In genomic region chr7:135451340-135451739, GRCm38 (mm10) we compare ENCODE assay signal across 44 mouse cellular contexts. TPM values are rescaled to one million over a fixed set of nuclear protein-coding genes. Genes with fewer than 3 reads are reported as not detected.
"Had no signal": no experiment of that assay in that cellular context is flagged by ENCODE, and none has a peak within 500 bp of the region (broad histone marks: within the 10 kb centered on the region; RNA-seq: fewer than 3 reads in every experiment).

No protein-coding gene starts in this region.

- H3K36me3 ChIP-seq: limb, embryonic 10.5 days; limb, embryonic 12.5 days; limb, embryonic 13.5 days; limb, embryonic 15.5 days; liver, embryonic 12.5 days; liver, embryonic 13.5 days; liver, embryonic 15.5 days; lung, embryonic 15.5 days; midbrain, embryonic 10.5 days; midbrain, embryonic 12.5 days; midbrain, embryonic 13.5 days; midbrain, embryonic 15.5 days; neural tube, embryonic 12.5 days had no signal

- DNase-seq: left cerebral cortex, postnatal 4 days; liver; liver, embryonic 13.5 days; liver, postnatal 0 days; lung, adult 18-20 months; lung, adult 2 months; lung, embryonic 14.5 days; lung, postnatal 10 days; lung, postnatal 14 days; lung, postnatal 36 days; lung, postnatal 4 days had no signal

- H3K9me3 ChIP-seq: limb, embryonic 10.5 days; limb, embryonic 12.5 days; limb, embryonic 13.5 days; limb, embryonic 15.5 days; liver, embryonic 12.5 days; liver, embryonic 13.5 days; liver, embryonic 15.5 days; lung, embryonic 15.5 days; megakaryocyte, embryonic 14.5 days; midbrain, embryonic 10.5 days; midbrain, embryonic 12.5 days; midbrain, embryonic 13.5 days; midbrain, embryonic 15.5 days; neural tube, embryonic 12.5 days had no signal

- H3K27ac ChIP-seq: left cerebral cortex, adult 2 months; limb, embryonic 10.5 days; limb, embryonic 12.5 days; limb, embryonic 13.5 days; limb, embryonic 15.5 days; liver, embryonic 12.5 days; liver, embryonic 13.5 days; liver, embryonic 14.5 days; liver, embryonic 15.5 days; lung, embryonic 15.5 days; macrophage; midbrain, embryonic 10.5 days; midbrain, embryonic 12.5 days; midbrain, embryonic 13.5 days; midbrain, embryonic 15.5 days; neural tube, embryonic 12.5 days had no signal

- H3K27me3 ChIP-seq: limb, embryonic 12.5 days; limb, embryonic 13.5 days; limb, embryonic 15.5 days; liver, embryonic 12.5 days; liver, embryonic 13.5 days; liver, embryonic 15.5 days; lung, embryonic 15.5 days; midbrain, embryonic 12.5 days; midbrain, embryonic 13.5 days; midbrain, embryonic 15.5 days had no signal

- H3K4me3 ChIP-seq: left cerebral cortex, adult 2 months; limb, embryonic 10.5 days; limb, embryonic 12.5 days; limb, embryonic 13.5 days; limb, embryonic 15.5 days; liver, embryonic 12.5 days; liver, embryonic 13.5 days; liver, embryonic 15.5 days; lung, embryonic 15.5 days; megakaryocyte, embryonic 14.5 days; midbrain, embryonic 10.5 days; midbrain, embryonic 12.5 days; midbrain, embryonic 13.5 days; midbrain, embryonic 15.5 days; myocyte; neural tube, embryonic 12.5 days had no signal

- H3K9ac ChIP-seq: limb, embryonic 12.5 days; limb, embryonic 13.5 days; limb, embryonic 15.5 days; liver, embryonic 12.5 days; liver, embryonic 13.5 days; liver, embryonic 14.5 days; liver, embryonic 15.5 days; liver, postnatal 0 days; lung, embryonic 14.5 days; lung, embryonic 15.5 days; midbrain, embryonic 12.5 days; midbrain, embryonic 13.5 days; midbrain, embryonic 15.5 days; neural tube, embryonic 12.5 days had no signal

- H3K4me2 ChIP-seq: limb, embryonic 12.5 days; limb, embryonic 13.5 days; limb, embryonic 15.5 days; liver, embryonic 11.5 days; liver, embryonic 12.5 days; liver, embryonic 13.5 days; liver, embryonic 15.5 days; lung, embryonic 14.5 days; lung, embryonic 15.5 days; midbrain, embryonic 12.5 days; midbrain, embryonic 13.5 days; midbrain, embryonic 15.5 days; neural tube, embryonic 12.5 days had no signal

- H3K4me1 ChIP-seq: limb, embryonic 10.5 days; limb, embryonic 12.5 days; limb, embryonic 13.5 days; limb, embryonic 15.5 days; liver, embryonic 12.5 days; liver, embryonic 13.5 days; liver, embryonic 15.5 days; lung, embryonic 15.5 days; megakaryocyte, embryonic 14.5 days; midbrain, embryonic 10.5 days; midbrain, embryonic 12.5 days; midbrain, embryonic 13.5 days; midbrain, embryonic 15.5 days; neural tube, embryonic 12.5 days had no signal

- ATAC-seq: liver, embryonic 12.5 days; liver, postnatal 0 days; lung, postnatal 0 days; midbrain, embryonic 13.5 days; midbrain, embryonic 15.5 days; midbrain, embryonic 16.5 days had no signal

RNA-seq across cellular contexts. Expression of gene Foxi2, which starts 41.2 kb away (rescaled TPM):
- total RNA-seq: left cerebral cortex, adult 2 months; left cerebral cortex, adult 8-10 months; left cerebral cortex, postnatal 10 days; left cerebral cortex, postnatal 14 days; left cerebral cortex, postnatal 25 days; left cerebral cortex, postnatal 36 days; left cerebral cortex, postnatal 4 days; liver, adult 2 months; megakaryocyte progenitor cell, adult 5-6 weeks; megakaryocyte, adult 5-6 weeks; megakaryocyte-erythroid progenitor cell, adult 5-6 weeks; midbrain, postnatal 0 days; monocyte, adult 5-6 weeks had no signal
- polyA plus RNA-seq: limb, embryonic 15.5 days; liver, adult 2 months; liver, embryonic 11.5 days; liver, embryonic 12.5 days; liver, embryonic 13.5 days; liver, embryonic 14.5 days; liver, embryonic 15.5 days; liver, embryonic 16.5 days; liver, postnatal 0 days; lung, adult 2 months; lung, embryonic 14.5 days; lung, embryonic 15.5 days; lung, embryonic 16.5 days; lung, postnatal 0 days; macrophage; midbrain, embryonic 13.5 days; midbrain, embryonic 16.5 days; midbrain, postnatal 0 days; myocyte; neural tube, embryonic 12.5 days had no signal
